Mouse (Mus musculus) myocyte (in vitro differentiated cells): Measurements from ENCODE around the gene Plvap. TPM values are rescaled to one million over a fixed set of nuclear protein-coding genes. Genes with fewer than 3 reads are reported as not detected.

Experiments
- H3K27me3 ChIP-seq: one replicate; pipeline ENCODE4 v1.6.1; 2011; ENCODE audit not compliant: control insufficient read depth, insufficient read depth, insufficient read length
- H3K36me3 ChIP-seq: one replicate; pipeline ENCODE4 v1.6.1; 2011; ENCODE audit not compliant: control insufficient read depth, insufficient read depth
- H3K4me2 ChIP-seq: one replicate; pipeline ENCODE4 v1.6.1; 2011; ENCODE audit warnings: low read depth, control low read depth
- H3K4me3 ChIP-seq: one replicate; pipeline ENCODE4 v1.5.1; 2011; ENCODE audit warnings: mild to moderate bottlenecking, control low read depth, moderate library complexity
- H3K79me2 ChIP-seq: one replicate; pipeline ENCODE4 v1.6.1; 2011; ENCODE audit not compliant: control insufficient read depth, insufficient read depth
- H3ac ChIP-seq: one replicate; pipeline ENCODE4 v1.6.1; 2011; ENCODE audit not compliant: control insufficient read depth, insufficient read length
- CEBPB ChIP-seq: IDR thresholded peaks from 2 replicates; pipeline ENCODE4 v1.6.1; 2011; ENCODE audit warnings: mild to moderate bottlenecking, moderate library complexity; ENCODE audit not compliant: poor library complexity, insufficient read depth, severe bottlenecking
- E2F4 ChIP-seq: IDR thresholded peaks from one replicate; pipeline ENCODE4 v1.6.1; 2011; ENCODE audit warnings: mild to moderate bottlenecking, control low read depth, moderate library complexity; ENCODE audit not compliant: insufficient read depth
- MAX ChIP-seq: IDR thresholded peaks from one replicate; pipeline ENCODE4 v1.6.1; 2011; ENCODE audit warnings: low read depth, mild to moderate bottlenecking, control low read depth
- MYOD1 ChIP-seq, 3 experiments: IDR thresholded peaks; one replicate each; pipeline ENCODE4 v1.6.1; 2011; ENCODE audit warnings: control low read depth in 2 of 3, low read depth in 2 of 3, mild to moderate bottlenecking in 2 of 3, moderate library complexity in 1 of 3; ENCODE audit not compliant: insufficient read length in 2 of 3, control insufficient read depth in 1 of 3
- MYOG ChIP-seq, 3 experiments: IDR thresholded peaks; one replicate each; pipeline ENCODE4 v1.6.1; 2011; ENCODE audit warnings: control low read depth in 2 of 3, low read depth in 2 of 3, mild to moderate bottlenecking in 2 of 3; ENCODE audit not compliant: insufficient read length in 2 of 3, control insufficient read depth in 1 of 3, insufficient read depth in 1 of 3
- POLR2A ChIP-seq: IDR thresholded peaks from one replicate; pipeline ENCODE4 v1.6.1; 2011; ENCODE audit warnings: low read depth, mild to moderate bottlenecking, control low read depth, moderate library complexity; ENCODE audit not compliant: insufficient read length
- POLR2AphosphoS2 ChIP-seq: IDR thresholded peaks from one replicate; pipeline ENCODE4 v1.6.1; 2011; ENCODE audit warnings: low read depth, control low read depth; ENCODE audit not compliant: insufficient read length
- REST ChIP-seq: IDR thresholded peaks from one replicate; pipeline ENCODE4 v1.6.1; 2011; ENCODE audit warnings: mild to moderate bottlenecking, control low read depth, moderate library complexity; ENCODE audit not compliant: insufficient read depth, insufficient read length
- SRF ChIP-seq: IDR thresholded peaks from one replicate; pipeline ENCODE4 v1.6.1; 2011; ENCODE audit warnings: low read depth; ENCODE audit not compliant: control insufficient read depth, insufficient read length
- TCF12 ChIP-seq: IDR thresholded peaks from one replicate; pipeline ENCODE4 v1.6.1; 2011; ENCODE audit warnings: mild to moderate bottlenecking, control low read depth; ENCODE audit not compliant: poor library complexity, insufficient read depth, severe bottlenecking
- TCF3 ChIP-seq: IDR thresholded peaks from one replicate; pipeline ENCODE4 v1.6.1; 2011; ENCODE audit warnings: low read depth, control low read depth; ENCODE audit not compliant: insufficient read length
- USF1 ChIP-seq: IDR thresholded peaks from one replicate; pipeline ENCODE4 v1.6.1; 2011; ENCODE audit warnings: low read depth, mild to moderate bottlenecking, control low read depth, moderate library complexity
- polyA plus RNA-seq: library from polyadenylated mRNA; unstranded; fragments of >200 nt; fragmentation: generic; extraction: Trizol; gene quantifications from one replicate; pipeline ENCODE4 v1.2.1, GENCODE M21; 2012; ENCODE audit warnings: missing spikeins

Gene Plvap
- polyA plus RNA-seq, 1 experiment: 0.18 TPM

- H3K36me3 ChIP-seq: peaks cover 5% of the 10 kb centered on the region
- H3K4me2 ChIP-seq: no peak overlapping the region
- no peak overlapping the region for H3K4me3 ChIP-seq
- H3K27me3 ChIP-seq: no peaks in the 10 kb centered on the region
- peaks cover 23% of the 10 kb centered on the region for H3K79me2 ChIP-seq
- TF ChIP-seq MYOG (IDR thresholded peaks at IDR 0.05; ENCODE audit: control insufficient read depth in 1 of 3, insufficient read depth in 1 of 3, insufficient read length in 2 of 3, low read depth in 2 of 3): no peak
- no peak for TF ChIP-seq E2F4
- no peak overlapping the region for H3ac ChIP-seq
Measured at GRCm38 (mm10) chr8:71468001-71468400, 43.6 kb downstream of the Plvap start.

DNA sequence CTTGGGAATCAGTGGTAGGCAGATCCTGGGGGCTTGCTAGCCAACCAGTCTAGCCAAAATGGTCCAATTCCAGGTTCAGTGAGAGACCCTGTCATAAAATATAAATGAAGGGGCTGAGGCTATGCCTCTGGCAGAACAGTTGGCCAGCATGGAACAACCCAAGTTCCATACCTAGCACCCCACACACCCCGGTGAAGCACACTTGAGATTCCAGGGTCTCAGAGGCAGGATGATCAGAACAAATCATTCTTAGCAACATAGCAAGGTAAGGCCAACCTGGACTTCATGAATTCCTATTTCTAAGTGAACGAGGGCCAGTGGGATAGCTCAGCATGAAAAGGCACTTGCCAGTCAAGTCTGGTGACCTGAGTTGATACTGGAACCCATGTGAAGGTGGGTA is 44.4 kb downstream of the Plvap start:
- H3K79me2 ChIP-seq: peaks cover 29% of the 10 kb centered on the region
- H3K27me3 ChIP-seq: no peaks in the 10 kb centered on the region
- H3K4me3 ChIP-seq: no peak overlapping the region
- no peak overlapping the region for H3K4me2 ChIP-seq
- no peak for TF ChIP-seq MAX
- TF ChIP-seq E2F4: no peak
- no peak for TF ChIP-seq TCF12
- no peak for TF ChIP-seq TCF3
- no peak for TF ChIP-seq MYOG (IDR thresholded peaks at IDR 0.05; ENCODE audit: control insufficient read depth in 1 of 3, insufficient read depth in 1 of 3, insufficient read length in 2 of 3, low read depth in 2 of 3)
- TF ChIP-seq POLR2A: no peak
- peaks cover 3% of the 10 kb centered on the region for H3K36me3 ChIP-seq
- H3ac ChIP-seq: no peak overlapping the region

- H3K4me2 ChIP-seq: peak overlapping the region; percentile 87
- TF ChIP-seq POLR2AphosphoS2 (no peak), REST (no peak), MYOG (IDR thresholded peaks at IDR 0.05; ENCODE audit: control insufficient read depth in 1 of 3, insufficient read depth in 1 of 3, insufficient read length in 2 of 3, low read depth in 2 of 3) (no peak), SRF (no peak), MAX (no peak), USF1 (no peak), MYOD1 (IDR thresholded peaks at IDR 0.05; ENCODE audit: control insufficient read depth in 1 of 3, insufficient read length in 2 of 3, low read depth in 2 of 3) (no peak), E2F4 (no peak), TCF12 (no peak), TCF3 (no peak), CEBPB (no peak), POLR2A (no peak)
- no peaks in the 10 kb centered on the region for H3K27me3 ChIP-seq
- peak overlapping the region; percentile 45 for H3K4me3 ChIP-seq
- H3ac ChIP-seq: no peak overlapping the region
- no peaks in the 10 kb centered on the region for H3K36me3 ChIP-seq
- H3K79me2 ChIP-seq: peaks cover 25% of the 10 kb centered on the region
Measured at GRCm38 (mm10) chr8:71466198-71466597, 45.4 kb downstream of the Plvap start.

DNA sequence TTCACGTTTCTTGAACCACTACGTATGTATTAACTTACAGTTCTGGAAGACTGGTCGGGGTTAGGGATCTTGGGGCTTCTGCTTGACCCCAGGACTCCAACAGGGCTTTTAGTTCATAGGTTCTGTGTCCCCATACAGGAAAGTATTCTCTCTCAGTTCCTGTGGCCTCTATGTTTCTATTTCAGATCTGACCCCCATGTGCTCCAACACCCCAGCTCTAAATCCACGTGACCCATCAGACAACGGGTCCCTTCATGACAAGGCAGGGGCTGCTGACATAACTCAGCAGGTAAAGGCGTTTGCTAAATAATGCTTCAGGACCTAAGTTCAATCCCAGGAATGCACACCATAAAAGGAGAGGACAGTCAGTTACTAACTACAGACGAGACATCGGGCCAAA is 45.8 kb downstream of the Plvap start:
- TF ChIP-seq E2F4 (no peak), TCF12 (no peak), POLR2A (no peak), MYOG (IDR thresholded peaks at IDR 0.05; ENCODE audit: control insufficient read depth in 1 of 3, insufficient read depth in 1 of 3, insufficient read length in 2 of 3, low read depth in 2 of 3) (no peak), TCF3 (no peak), REST (no peak), MYOD1 (IDR thresholded peaks at IDR 0.05; ENCODE audit: control insufficient read depth in 1 of 3, insufficient read length in 2 of 3, low read depth in 2 of 3) (no peak), CEBPB (no peak), MAX (no peak), POLR2AphosphoS2 (no peak), USF1 (no peak), SRF (no peak)
- H3K4me3 ChIP-seq: peak overlapping the region; percentile 45
- peaks cover 22% of the 10 kb centered on the region for H3K79me2 ChIP-seq
- H3ac ChIP-seq: peak overlapping the region; percentile 49
- H3K27me3 ChIP-seq: no peaks in the 10 kb centered on the region
- peak overlapping the region; percentile 87 for H3K4me2 ChIP-seq
- no peaks in the 10 kb centered on the region for H3K36me3 ChIP-seq

GRCm38 (mm10) chr8:71464513-71465500 is 46.7 kb downstream of the Plvap start, which contains the start of gene Mrpl34:
Gene Mrpl34, plus strand, starts transcription at chr8:71464959.
- no peaks in the 10 kb centered on the region for H3K27me3 ChIP-seq
- TF ChIP-seq TCF3 (peak; percentile 18), CEBPB (no peak), POLR2A (peak; percentile 62), POLR2AphosphoS2 (peak; percentile 30), TCF12 (peak; percentile 0), E2F4 (no peak), REST (no peak), MYOD1 (IDR thresholded peaks at IDR 0.05; ENCODE audit: control insufficient read depth in 1 of 3, insufficient read length in 2 of 3, low read depth in 2 of 3) (peak in 2 of 3 experiments; percentile 40 to 77), SRF (peak; percentile 73), MYOG (IDR thresholded peaks at IDR 0.05; ENCODE audit: control insufficient read depth in 1 of 3, insufficient read depth in 1 of 3, insufficient read length in 2 of 3, low read depth in 2 of 3) (peak; percentile 28 to 75 (median 57)), USF1 (no peak)
- peak within 1 kb of the TSS; percentile 45 for H3K4me3 ChIP-seq
- peak within 1 kb of the TSS; percentile 49 for H3ac ChIP-seq
- no peaks in the 10 kb centered on the region for H3K36me3 ChIP-seq
- H3K79me2 ChIP-seq: peaks cover 13% of the 10 kb centered on the region
- peak within 1 kb of the TSS; percentile 98 for H3K4me2 ChIP-seq
